Mouse (Mus musculus): ENCODE measurements at regions not wholly inside any gene's neighbourhood (a gene's known extent, or its start where the extent isn't known, plus 50 kb on each side); places are given as distances from the start of the nearest gene placed in this dataset.
A peak's percentile ranks its signal among the peaks of the same experiment; 100 is the strongest.

DNA sequence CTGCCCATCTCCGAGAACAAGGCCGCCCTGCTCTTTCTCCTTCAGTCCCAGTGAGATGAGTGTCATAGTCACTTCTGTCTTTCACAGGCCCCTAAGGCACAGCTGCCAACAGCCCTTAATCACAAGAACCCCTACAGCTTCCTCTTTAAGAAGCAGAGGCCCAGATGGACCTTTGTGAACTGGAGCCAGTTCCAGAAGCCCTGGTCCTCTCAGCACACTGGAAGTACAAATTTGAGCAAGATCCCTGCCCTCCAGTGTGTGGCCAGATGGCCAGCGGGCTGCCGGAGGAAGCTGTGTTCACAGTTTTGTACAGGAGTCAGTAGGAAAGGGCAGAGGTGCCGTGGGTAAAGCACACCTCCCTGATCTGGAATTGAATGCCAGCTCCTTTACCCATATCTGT is 389.6 kb downstream of the Rps24 start:
- no peak for DNase-seq (ENCODE audit: low spot score in 2 of 2)

DNA sequence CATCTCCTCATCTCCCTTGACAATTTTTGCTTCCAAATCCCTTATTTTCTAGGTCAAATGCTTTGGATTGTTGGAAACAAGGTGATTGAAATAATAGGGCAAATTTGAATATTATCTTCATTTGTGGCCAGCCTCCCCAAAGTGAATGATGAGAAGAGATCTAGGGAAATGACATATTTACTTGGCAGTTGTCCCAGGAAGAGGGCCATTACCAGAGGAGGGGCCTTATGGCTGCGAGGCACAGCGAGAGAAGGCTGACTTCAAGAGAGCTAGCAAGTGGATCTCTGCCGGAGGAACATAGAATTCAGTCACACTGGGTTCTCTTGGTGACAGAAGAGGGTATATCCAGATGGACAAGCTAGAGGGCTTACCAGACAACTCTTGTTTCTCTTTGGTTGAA is 390.9 kb downstream of the Rps24 start:
- DNase-seq (ENCODE audit: low spot score in 2 of 2) = no peak

DNA sequence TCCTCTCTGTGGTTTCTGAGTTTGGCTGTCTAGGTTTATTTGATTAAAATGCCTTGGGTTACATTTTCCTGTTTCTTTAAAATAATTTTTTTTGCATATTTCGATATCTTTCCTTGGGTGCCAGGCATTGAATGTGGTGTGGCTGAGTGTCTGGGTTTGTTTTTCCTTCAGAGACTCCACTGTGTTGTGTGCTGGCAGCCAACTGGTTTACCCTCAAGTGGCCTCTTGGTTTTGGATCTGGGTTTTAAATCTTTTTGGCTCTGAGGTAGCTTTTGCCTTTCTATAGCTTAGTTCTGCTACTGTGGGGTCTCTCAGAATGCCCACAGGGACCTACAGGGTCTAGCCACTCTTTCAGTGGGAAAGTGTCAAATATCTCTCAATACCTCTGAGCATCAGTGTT is 399.2 kb downstream of the Rps24 start:
- no peak for DNase-seq (ENCODE audit: low spot score in 2 of 2)

DNA sequence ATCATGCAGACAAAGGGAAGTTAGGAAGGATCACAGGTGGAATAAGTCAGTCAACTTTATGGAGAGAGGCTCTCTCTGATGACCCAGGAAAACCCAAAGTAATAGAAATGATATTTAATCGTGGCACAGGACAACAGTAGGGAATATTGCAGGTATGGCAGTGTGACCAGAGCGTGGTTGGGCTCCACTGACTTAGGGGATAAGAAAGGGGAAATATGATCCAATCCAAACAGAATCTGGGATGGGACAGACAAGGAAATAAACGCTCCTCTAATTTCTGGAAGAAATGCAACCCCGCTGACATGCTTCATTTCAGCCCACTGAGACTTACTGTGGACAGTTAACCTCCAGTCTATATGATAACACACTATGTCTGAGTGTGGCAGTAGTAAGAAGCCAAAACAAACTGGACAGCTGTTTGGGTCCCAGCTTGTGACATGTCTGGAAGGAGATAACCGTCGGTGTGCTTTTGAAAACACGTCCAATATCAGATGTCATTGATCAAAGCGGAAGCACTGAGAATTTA is 400.0 kb downstream of the Rps24 start:
- no peak for DNase-seq (ENCODE audit: low spot score in 2 of 2)

GRCm38 (mm10) chr14:24890856-24891255 is 403.9 kb downstream of the Rps24 start:
- DNase-seq (ENCODE audit: low spot score in 2 of 2) = no peak

DNA sequence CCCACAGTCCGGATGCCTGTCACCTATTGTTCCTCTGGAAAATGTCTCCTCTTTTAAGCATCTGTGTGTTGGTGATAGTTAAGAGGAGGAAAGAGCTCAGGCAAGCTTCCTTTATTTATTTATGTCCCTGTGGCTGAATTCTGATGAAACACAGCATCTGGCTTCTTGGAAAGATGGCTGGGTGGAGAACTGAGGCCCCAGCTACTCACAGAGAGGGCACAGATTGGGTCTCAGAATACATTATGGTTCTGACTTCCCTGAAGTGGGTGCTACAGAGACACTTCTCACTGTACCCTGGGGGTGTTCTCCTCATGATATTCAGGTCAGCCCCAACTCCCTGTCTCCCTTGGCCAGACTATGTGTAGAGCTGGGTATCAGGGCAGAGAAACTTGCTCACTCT is 408.3 kb downstream of the Rps24 start:
- no peak for DNase-seq (ENCODE audit: low spot score in 2 of 2)

DNA sequence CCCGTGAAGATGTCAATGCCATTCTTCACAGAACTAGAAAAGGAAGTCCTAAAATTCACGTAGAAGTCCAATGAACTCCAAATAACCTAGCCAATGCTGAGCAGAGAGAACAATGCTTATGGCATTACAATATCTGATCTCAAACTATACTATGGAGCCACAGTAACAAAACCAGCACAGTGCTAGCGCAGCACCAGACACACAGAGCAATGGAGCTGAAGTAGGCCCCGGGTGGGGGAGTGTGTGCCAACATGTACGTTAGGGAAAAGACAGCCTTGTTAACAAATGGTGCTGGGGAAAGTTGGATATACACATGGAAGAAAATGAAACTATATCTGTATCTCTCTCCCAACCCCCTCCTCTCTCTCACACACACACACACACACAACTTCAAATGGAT is 409.8 kb downstream of the Rps24 start:
- DNase-seq (ENCODE audit: low spot score in 2 of 2) = no peak

- no peak for DNase-seq (ENCODE audit: low spot score in 2 of 2)
Measured at GRCm38 (mm10) chr14:24900501-24901179, 413.7 kb downstream of the Rps24 start.

DNA sequence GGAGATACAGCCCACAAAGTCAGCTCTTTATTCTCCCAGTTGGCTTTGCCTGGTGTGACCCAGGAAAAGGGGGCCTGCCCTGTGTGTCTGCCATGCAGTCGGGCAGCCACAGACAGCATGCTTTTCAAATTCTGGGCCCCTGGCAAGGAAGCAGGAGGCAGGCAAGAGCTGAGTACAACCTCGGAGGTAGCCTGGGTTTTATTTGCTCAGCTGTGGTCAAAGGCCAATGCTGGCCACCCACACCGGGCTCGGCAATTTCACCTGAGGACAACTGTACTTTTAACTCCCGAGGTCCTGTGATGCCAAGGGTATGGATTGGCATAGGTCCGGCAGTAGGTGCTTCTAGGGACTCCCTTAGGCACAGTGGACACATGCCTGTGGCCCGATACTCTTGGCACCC is 414.8 kb downstream of the Rps24 start:
- no peak for DNase-seq (ENCODE audit: low spot score in 2 of 2)

GRCm38 (mm10) chr14:24902870-24903269 is 415.9 kb downstream of the Rps24 start:
- no peak for DNase-seq (ENCODE audit: low spot score in 2 of 2)

DNA sequence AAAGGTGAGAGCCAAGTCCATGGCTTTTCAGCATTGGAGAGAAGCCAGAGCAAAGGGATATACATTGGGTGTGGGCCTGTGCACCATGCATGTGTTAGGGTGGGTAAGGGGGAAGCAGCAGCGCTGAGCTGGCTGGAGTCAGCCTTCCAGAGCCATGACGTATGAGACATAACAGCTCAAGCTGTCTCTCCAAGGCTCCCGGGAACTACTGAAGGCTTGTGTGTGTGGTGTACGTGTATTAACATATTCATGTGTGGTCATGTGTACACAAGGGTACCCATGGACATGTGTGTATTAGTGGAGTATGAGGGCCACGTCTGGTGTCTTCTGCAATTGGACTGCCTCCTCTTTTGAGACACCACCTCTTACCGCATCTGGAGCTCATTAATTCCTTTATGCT is 417.8 kb downstream of the Rps24 start:
- DNase-seq (ENCODE audit: low spot score in 2 of 2) = no peak

DNA sequence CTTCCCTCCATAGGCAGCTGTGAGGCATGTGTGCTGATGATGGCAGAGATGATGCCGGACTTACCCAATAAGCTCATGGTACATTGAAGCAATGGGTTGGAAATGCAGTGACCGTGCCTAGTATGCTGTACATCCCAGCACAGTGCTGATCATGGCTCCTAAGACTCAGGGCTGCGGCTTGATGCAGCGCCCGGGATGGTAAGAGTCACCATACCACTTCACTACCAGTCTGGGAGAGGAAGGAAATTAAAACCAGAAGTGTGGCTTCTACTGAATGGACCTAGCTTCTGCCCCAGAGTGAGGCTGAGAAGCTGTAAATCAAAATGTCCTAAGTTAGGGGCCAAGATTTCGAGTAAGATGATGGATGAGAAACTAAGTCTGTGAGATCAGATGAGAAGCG is 420.0 kb downstream of the Rps24 start:
- DNase-seq (ENCODE audit: low spot score in 2 of 2) = no peak

GRCm38 (mm10) chr14:24908377-24908776 is 421.5 kb downstream of the Rps24 start:
- DNase-seq (ENCODE audit: low spot score in 2 of 2) = no peak

DNA sequence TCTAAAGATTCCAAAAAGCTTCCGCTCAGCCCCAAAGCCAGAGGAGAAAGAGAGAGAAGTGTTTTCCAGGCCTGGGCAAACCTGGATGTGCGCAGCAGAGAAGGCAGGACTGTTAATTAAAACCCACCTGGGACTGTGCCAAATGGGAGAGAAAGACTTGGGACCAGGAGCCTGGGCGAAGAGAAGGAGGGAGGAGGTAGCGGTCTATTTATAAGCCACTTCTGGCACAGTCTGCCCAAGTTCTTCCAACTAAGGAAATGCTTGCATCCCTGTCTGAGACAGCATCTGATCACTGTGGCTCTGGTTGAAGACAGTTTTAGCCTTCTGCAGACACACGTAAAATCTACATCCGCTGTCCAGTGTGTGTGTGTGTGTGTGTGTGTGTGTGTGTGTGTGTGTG is 424.7 kb downstream of the Rps24 start:
- peak; percentile 35 to 42 for DNase-seq (ENCODE audit: low spot score in 2 of 2)

DNA sequence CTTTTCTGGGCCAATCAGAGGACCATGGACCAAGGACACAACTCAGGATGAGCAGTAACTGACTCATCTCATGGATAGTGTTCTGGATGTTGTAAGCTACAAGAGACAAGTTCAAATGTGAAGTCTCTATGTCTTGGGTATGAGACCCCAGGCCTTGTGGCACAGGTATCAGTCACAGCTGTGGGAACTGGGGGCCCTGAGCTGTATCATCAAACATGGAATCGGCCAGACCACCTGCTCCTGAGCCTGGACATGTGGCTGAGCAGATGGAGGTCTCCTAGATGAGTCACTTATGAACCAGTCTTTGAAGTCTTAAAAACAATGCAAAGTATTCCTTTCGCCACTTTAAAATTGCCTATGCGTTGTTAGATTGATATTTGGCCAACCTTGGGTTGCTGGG is 432.1 kb downstream of the Rps24 start:
- no peak for DNase-seq (ENCODE audit: low spot score in 2 of 2)

DNA sequence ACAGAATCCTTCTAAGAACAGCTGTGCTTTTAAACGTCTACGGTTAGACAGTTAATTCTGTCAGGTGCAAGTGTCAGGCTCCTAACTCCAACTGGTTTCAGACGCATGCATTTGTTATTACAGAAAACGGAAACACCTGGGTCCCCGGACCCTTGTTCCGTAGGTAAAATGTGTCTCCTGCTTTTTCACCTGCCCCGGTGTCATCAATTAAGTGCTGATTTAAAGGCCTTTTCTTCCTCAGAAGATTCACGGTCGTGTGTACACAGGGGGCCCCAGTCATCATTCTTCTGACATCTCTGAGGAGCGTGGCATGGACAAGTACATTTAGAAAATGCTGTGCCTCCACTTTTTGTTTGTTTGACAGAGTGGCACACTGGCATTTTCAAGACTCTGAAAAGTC is 435.1 kb downstream of the Rps24 start:
- no peak for DNase-seq (ENCODE audit: low spot score in 2 of 2)

- DNase-seq (ENCODE audit: low spot score in 2 of 2) = no peak
Measured at GRCm38 (mm10) chr14:24924561-24924960, 437.6 kb downstream of the Rps24 start.

DNA sequence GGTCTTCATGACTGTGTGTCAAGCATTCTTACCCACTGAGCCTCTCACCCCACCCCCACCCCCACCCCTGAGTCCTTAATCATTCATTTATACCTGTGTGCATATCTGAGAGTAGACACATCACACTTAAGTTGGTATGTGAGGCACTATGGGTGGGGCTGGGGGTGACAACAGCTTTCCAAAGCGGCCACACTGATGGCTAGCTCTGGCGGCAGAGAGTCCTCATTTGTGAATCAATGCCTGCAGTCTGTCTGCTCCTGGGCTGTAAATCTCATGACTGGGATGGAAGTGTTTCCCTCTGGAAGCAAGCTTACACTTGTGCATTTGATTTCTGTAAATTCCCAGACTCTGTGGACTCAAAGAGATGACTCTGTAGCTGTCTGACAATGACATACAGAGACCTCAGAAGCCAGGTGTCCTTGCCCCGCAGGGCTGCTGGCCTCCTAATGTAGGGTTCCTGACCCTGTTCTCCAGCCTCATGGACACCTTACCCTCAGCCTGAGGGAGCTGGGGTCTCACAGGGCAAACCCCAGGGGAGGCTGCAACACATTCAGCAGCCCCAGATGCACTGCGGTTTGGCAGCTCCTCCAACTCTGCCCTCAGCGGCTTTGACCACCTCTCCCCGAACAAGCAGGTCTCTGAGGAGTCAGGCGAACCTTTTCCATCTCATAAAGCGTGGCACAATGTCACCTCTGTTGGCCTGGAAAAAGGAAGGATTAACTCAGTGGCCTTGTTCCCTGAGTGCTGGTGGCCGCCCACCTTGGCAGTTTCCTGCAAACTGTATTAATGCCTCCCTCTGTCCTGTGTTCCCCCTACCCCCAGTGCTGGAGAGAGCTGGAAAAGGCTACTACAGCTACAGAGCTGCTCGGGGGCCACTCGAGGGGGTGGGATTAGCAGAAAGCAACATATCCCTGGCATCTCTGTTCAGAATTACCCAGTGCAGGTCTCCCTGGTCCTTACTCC is 439.4 kb downstream of the Rps24 start:
- DNase-seq (ENCODE audit: low spot score in 2 of 2) = no peak

DNA sequence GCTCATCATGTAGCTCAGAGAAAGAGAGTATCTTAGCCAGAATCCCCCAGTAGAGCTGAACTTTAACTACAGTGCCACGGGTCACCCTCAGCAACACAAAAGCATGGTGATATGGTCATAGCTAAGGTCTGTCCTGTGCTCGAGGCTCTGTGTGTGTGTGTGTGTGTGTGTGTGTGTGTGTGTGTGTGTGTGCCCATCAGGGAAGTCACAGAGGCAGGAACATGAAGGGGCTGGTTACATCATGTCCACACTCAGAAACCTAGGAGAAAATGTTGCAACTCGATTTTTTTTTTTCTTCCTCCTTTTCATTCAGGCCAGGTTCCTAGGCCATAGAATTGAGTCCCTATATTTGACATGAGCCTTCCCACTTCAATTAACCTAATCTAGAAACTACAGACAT is 441.8 kb downstream of the Rps24 start:
- no peak for DNase-seq (ENCODE audit: low spot score in 2 of 2)

DNA sequence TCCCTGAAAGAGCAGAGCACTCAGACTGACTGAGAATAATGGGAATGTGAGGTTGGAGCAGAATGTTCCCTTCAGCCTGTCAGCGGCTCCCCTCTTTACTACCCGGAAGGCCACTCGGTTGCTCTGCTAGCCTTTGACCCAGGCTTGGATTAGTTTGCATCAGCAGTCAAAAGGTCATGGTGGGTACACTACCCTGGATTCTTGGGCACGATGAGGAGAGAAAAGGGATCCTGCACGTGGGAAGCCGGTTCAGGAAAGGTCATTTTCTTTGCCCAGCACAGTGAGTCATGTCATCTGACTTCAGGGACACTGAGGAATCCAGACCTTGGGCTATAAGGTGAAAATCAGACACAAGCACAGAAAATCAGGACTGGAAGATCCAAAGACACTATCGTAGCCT is 443.3 kb downstream of the Rps24 start:
- no peak for DNase-seq (ENCODE audit: low spot score in 2 of 2)

DNA sequence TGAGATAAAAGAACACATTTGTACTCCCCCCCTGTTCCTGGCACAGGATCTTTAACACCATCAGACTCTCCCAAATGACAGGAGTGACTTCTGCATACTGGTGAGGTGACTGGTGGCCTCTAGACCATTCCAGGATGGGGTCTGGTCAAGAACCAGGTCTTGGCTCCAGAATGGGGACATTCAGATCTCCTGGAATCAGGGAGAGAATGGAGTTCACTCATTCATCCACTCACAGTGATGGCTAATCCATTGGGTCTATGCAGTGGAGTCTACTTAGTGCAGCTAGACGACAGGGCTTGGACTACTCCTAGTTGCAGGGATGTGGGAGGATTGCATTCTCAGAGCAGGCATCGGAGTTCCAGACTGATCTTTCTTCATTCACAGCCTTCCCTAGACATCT is 451.0 kb downstream of the Rps24 start:
- DNase-seq (ENCODE audit: low spot score in 2 of 2) = no peak

DNA sequence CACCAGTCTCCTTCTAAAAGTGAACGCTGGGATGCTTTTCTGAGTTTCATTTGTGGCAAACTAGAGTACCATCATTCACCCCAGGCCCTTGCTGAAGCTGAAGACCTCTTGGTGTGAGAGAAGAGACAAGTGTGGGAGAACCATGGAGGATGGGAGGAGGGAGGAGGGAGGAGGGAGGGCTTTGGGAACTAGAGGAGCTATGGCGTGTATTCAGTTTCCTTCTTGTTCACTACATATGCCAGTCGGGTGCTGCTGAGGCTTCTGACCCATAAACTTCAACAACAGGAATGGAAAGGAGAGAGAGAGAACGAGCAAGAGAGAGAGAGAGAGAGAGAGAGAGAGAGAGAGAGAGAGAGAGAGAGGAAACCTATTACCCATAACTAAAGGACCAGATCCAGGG is 452.1 kb downstream of the Rps24 start:
- DNase-seq (ENCODE audit: low spot score in 2 of 2) = no peak

Measured in frontal cortex, postnatal 25 days (tissue).